Mouse (Mus musculus) hindbrain, postnatal 0 days (tissue): Measurements from ENCODE around the gene Zfp704. TPM values are rescaled to one million over a fixed set of nuclear protein-coding genes. Genes with fewer than 3 reads are reported as not detected.
A peak's percentile ranks its signal among the peaks of the same experiment; 100 is the strongest.

Experiments used
- ATAC-seq: fragments of 200-750 bp; cut with Nextera tagmentation; 2 replicates; pipeline ENCODE4 v1.8.0; 2017; ENCODE audit warnings: mild to moderate bottlenecking, moderate TSS enrichment, moderate library complexity
- DNase-seq: peaks from one replicate; pipeline ENCODE4 v3.0.0-alpha.2; 2015; ENCODE audit warnings: low spot score
- H3K27ac ChIP-seq: fragments of 300-500 bp; sonication (generic); 2 replicates; pipeline ENCODE4 v1.5.1; 2014; ENCODE audit warnings: mild to moderate bottlenecking
- H3K27me3 ChIP-seq: fragments of 300-500 bp; sonication (generic); 2 replicates; pipeline ENCODE4 v1.6.1; 2014; ENCODE audit warnings: low read length, mixed read lengths; ENCODE audit not compliant: insufficient read depth
- H3K36me3 ChIP-seq: fragments of 300-500 bp; sonication (generic); 2 replicates; pipeline ENCODE4 v1.6.1; 2014; ENCODE audit warnings: low read length, mixed read lengths; ENCODE audit not compliant: insufficient read depth
- H3K4me1 ChIP-seq: fragments of 300-500 bp; sonication (generic); 2 replicates; pipeline ENCODE4 v1.6.1; 2014; ENCODE audit warnings: antibody characterized with exemption, low read length, mixed read lengths; ENCODE audit not compliant: insufficient read depth
- H3K4me2 ChIP-seq: fragments of 300-500 bp; sonication (generic); 2 replicates; pipeline ENCODE4 v1.6.1; 2014; ENCODE audit warnings: low read depth, mild to moderate bottlenecking, low read length, moderate library complexity, mixed read lengths
- H3K4me3 ChIP-seq: fragments of 300-500 bp; sonication (generic); 2 replicates; pipeline ENCODE4 v1.5.1; 2014; ENCODE audit warnings: low read length
- H3K9ac ChIP-seq: fragments of 300-500 bp; sonication (generic); replicated peaks from 2 replicates; pipeline ENCODE4 v1.6.1; 2014; ENCODE audit warnings: mild to moderate bottlenecking, low read length, moderate library complexity, mixed read lengths
- H3K9me3 ChIP-seq: fragments of 300-500 bp; sonication (generic); 2 replicates; pipeline ENCODE4 v1.6.1; 2016; ENCODE audit warnings: low read length, mixed read lengths
- CTCF ChIP-seq: IDR thresholded peaks from 2 replicates; pipeline ENCODE4 v1.5.1; 2016; ENCODE audit warnings: antibody characterized with exemption, control low read depth, low read depth
- WGBS: fragments of 180-500 bp; shearing (Covaris S2); extraction: QIAGEN DNeasy Blood & Tissue Kit; methylation state at CpG from one replicate; pipeline ENCODE4 v1.1.7; 2014; 5-methylcytosine and 5-hydroxymethylcytosine counted together
- polyA plus RNA-seq: library from polyadenylated mRNA; unstranded; fragments of >200 nt; fragmentation: Nextera tagmentation; extraction: Ambion mirVana; gene quantifications from 2 replicates; pipeline ENCODE4 v1.2.1, GENCODE M21; 2015
- total RNA-seq: library from RNA; depleted of rRNA; stranded (reverse); fragments of >200 nt; gene quantifications from 2 replicates; pipeline ENCODE4 v1.2.3, GENCODE M21; 2014

Zfp704 gene
- total and polyA plus RNA-seq, 2 experiments from 2014 or later, result 11.2 to 57.5 TPM

- Histone ChIP-seq H3K9ac (no peak overlapping the region), H3K9me3 (no peaks in the 10 kb centered on the region), H3K4me3 (no peak overlapping the region), H3K36me3 (no peaks in the 10 kb centered on the region), H3K4me1 (peaks cover 20% of the 10 kb centered on the region), H3K27me3 (no peaks in the 10 kb centered on the region), H3K4me2 (no peak overlapping the region), H3K27ac (peak overlapping the region; percentile 22; the same call in 1 of the 2 replicates)
- DNase-seq (no peak), ATAC-seq (no peak)
- WGBS, result 52% methylated on average over 5 of the region's 5 CpGs
- TF ChIP-seq CTCF, result no peak
Observed at GRCm38 (mm10) chr3:9403255-9404050, 206.4 kb downstream of the Zfp704 start.

GRCm38 (mm10) chr3:9402836-9403235 lies 207.0 kb downstream of the Zfp704 start:
- H3K36me3 ChIP-seq, result no peaks in the 10 kb centered on the region
- H3K4me1 ChIP-seq, result peaks cover 20% of the 10 kb centered on the region
- H3K4me2 ChIP-seq, result no peak overlapping the region
- TF ChIP-seq CTCF, result no peak
- no peak overlapping the region for H3K4me3 ChIP-seq
- H3K9ac ChIP-seq, result no peak overlapping the region
- H3K9me3 ChIP-seq, result no peaks in the 10 kb centered on the region
- WGBS, result 16% methylated on average over 5 of the region's 5 CpGs
- DNase-seq (peak; percentile 79), ATAC-seq (peak; percentile 28; the same call in 1 of the 2 replicates)
- no peaks in the 10 kb centered on the region for H3K27me3 ChIP-seq
- H3K27ac ChIP-seq, result peak overlapping the region; percentile 22; the same call in 1 of the 2 replicates

GRCm38 (mm10) chr3:9402345-9402744 lies 207.5 kb downstream of the Zfp704 start:
- no peaks in the 10 kb centered on the region for H3K36me3 ChIP-seq
- no peaks in the 10 kb centered on the region for H3K9me3 ChIP-seq
- no peak for TF ChIP-seq CTCF
- WGBS, result 71% methylated on average over 5 of the region's 5 CpGs
- H3K27me3 ChIP-seq, result no peaks in the 10 kb centered on the region
- ATAC-seq, result no peak
- no peak overlapping the region for H3K4me2 ChIP-seq
- no peak overlapping the region for H3K4me3 ChIP-seq
- peaks cover 20% of the 10 kb centered on the region for H3K4me1 ChIP-seq
- no peak overlapping the region for H3K27ac ChIP-seq
- no peak overlapping the region for H3K9ac ChIP-seq
- DNase-seq, result no peak

- Histone ChIP-seq H3K4me1 (peaks cover 20% of the 10 kb centered on the region), H3K27ac (no peak overlapping the region), H3K4me2 (no peak overlapping the region), H3K27me3 (no peaks in the 10 kb centered on the region), H3K36me3 (no peaks in the 10 kb centered on the region), H3K9me3 (no peaks in the 10 kb centered on the region), H3K9ac (no peak overlapping the region), H3K4me3 (no peak overlapping the region)
- DNase-seq (no peak), ATAC-seq (no peak)
- TF ChIP-seq CTCF, result no peak
- 32% methylated on average over 6 of the region's 6 CpGs for WGBS
Observed at GRCm38 (mm10) chr3:9401685-9402084, 208.2 kb downstream of the Zfp704 start.

- H3K4me2 ChIP-seq, result no peak overlapping the region
- no peak for TF ChIP-seq CTCF
- no peak overlapping the region for H3K27ac ChIP-seq
- H3K4me1 ChIP-seq, result peaks cover 20% of the 10 kb centered on the region
- ATAC-seq (no peak), DNase-seq (no peak)
- no peaks in the 10 kb centered on the region for H3K36me3 ChIP-seq
- H3K4me3 ChIP-seq, result no peak overlapping the region
- H3K9ac ChIP-seq, result no peak overlapping the region
- no peaks in the 10 kb centered on the region for H3K27me3 ChIP-seq
- 18% methylated on average over 3 of the region's 3 CpGs for WGBS
- H3K9me3 ChIP-seq, result no peaks in the 10 kb centered on the region
Observed at GRCm38 (mm10) chr3:9400886-9401221, 209.0 kb downstream of the Zfp704 start.

GRCm38 (mm10) chr3:9400201-9400885 lies 209.5 kb downstream of the Zfp704 start:
- Histone ChIP-seq H3K4me2 (no peak overlapping the region), H3K27ac (no peak overlapping the region)
- WGBS, result 23% methylated on average over 3 of the region's 3 CpGs

More at GRCm38 (mm10) chr3:9400201-9400885, 209.5 kb downstream of the Zfp704 start:
- Histone ChIP-seq H3K9ac (no peak overlapping the region), H3K9me3 (no peaks in the 10 kb centered on the region), H3K4me1 (peaks cover 20% of the 10 kb centered on the region), H3K27me3 (no peaks in the 10 kb centered on the region), H3K4me3 (no peak overlapping the region), H3K36me3 (no peaks in the 10 kb centered on the region)
- ATAC-seq (peak; percentile 63), DNase-seq (peak; percentile 88)
- peak; percentile 53 for TF ChIP-seq CTCF
